Mouse (Mus musculus): ENCODE measurements around the gene Cisd1.

Gene Cisd1

GRCm38 (mm10) chr10:71327386-71327785 is 17.4 kb downstream of the Cisd1 start:
- DNase-seq (ENCODE audit: extremely low spot score, low spot score), result no peak

GRCm38 (mm10) chr10:71326789-71327188 is 18.0 kb downstream of the Cisd1 start:
- peak; percentile 73 for DNase-seq (ENCODE audit: extremely low spot score, low spot score)

GRCm38 (mm10) chr10:71326123-71326522 is 18.6 kb downstream of the Cisd1 start:
- peak; percentile 11 for DNase-seq (ENCODE audit: extremely low spot score, low spot score)

- DNase-seq (ENCODE audit: extremely low spot score, low spot score), result peak; percentile 11
Observed at GRCm38 (mm10) chr10:71323669-71324068, 21.1 kb downstream of the Cisd1 start.

GRCm38 (mm10) chr10:71316497-71316896 is 28.3 kb downstream of the Cisd1 start:
- no peak for DNase-seq (ENCODE audit: extremely low spot score, low spot score)

GRCm38 (mm10) chr10:71316056-71316455 is 28.7 kb downstream of the Cisd1 start:
- DNase-seq (ENCODE audit: extremely low spot score, low spot score), result no peak

GRCm38 (mm10) chr10:71314596-71314995 is 30.2 kb downstream of the Cisd1 start:
- DNase-seq (ENCODE audit: extremely low spot score, low spot score), result no peak

GRCm38 (mm10) chr10:71310288-71310687 is 34.5 kb downstream of the Cisd1 start:
- no peak for DNase-seq (ENCODE audit: extremely low spot score, low spot score)

GRCm38 (mm10) chr10:71308199-71308598 is 36.6 kb downstream of the Cisd1 start:
- no peak for DNase-seq (ENCODE audit: extremely low spot score, low spot score)

GRCm38 (mm10) chr10:71306759-71307158 is 38.0 kb downstream of the Cisd1 start:
- no peak for DNase-seq (ENCODE audit: extremely low spot score, low spot score)

GRCm38 (mm10) chr10:71306190-71306589 is 38.6 kb downstream of the Cisd1 start:
- DNase-seq (ENCODE audit: extremely low spot score, low spot score), result peak; percentile 30

- DNase-seq (ENCODE audit: extremely low spot score, low spot score), result no peak
Observed at GRCm38 (mm10) chr10:71302490-71302889, 42.3 kb downstream of the Cisd1 start.

GRCm38 (mm10) chr10:71300161-71300560 is 44.6 kb downstream of the Cisd1 start:
- no peak for DNase-seq (ENCODE audit: extremely low spot score, low spot score)

- DNase-seq (ENCODE audit: extremely low spot score, low spot score), result no peak
Observed at GRCm38 (mm10) chr10:71293245-71293644, 51.5 kb downstream of the Cisd1 start.

GRCm38 (mm10) chr10:71292254-71292653 is 52.5 kb downstream of the Cisd1 start:
- peak; percentile 17 for DNase-seq (ENCODE audit: extremely low spot score, low spot score)

GRCm38 (mm10) chr10:71291801-71292200 is 53.0 kb downstream of the Cisd1 start:
- no peak for DNase-seq (ENCODE audit: extremely low spot score, low spot score)

- DNase-seq (ENCODE audit: extremely low spot score, low spot score), result no peak
Observed at GRCm38 (mm10) chr10:71291179-71291661, 53.5 kb downstream of the Cisd1 start.

- DNase-seq (ENCODE audit: extremely low spot score, low spot score), result peak; percentile 88
Observed at GRCm38 (mm10) chr10:71285126-71285580, 59.6 kb downstream of the Cisd1 start, which contains the start of gene Ube2d1. Ube2d1 (minus strand) TSS chr10:71285262.

GRCm38 (mm10) chr10:71284511-71285125 is 60.1 kb downstream of the Cisd1 start:
- peak; percentile 78 for DNase-seq (ENCODE audit: extremely low spot score, low spot score)

GRCm38 (mm10) chr10:71284131-71284510 is 60.6 kb downstream of the Cisd1 start:
- no peak for DNase-seq (ENCODE audit: extremely low spot score, low spot score)
